Mouse (Mus musculus): ENCODE measurements at regions not wholly inside any gene's neighbourhood (a gene's known extent, or its start where the extent isn't known, plus 50 kb on each side); places are given as distances from the start of the nearest gene placed in this dataset.

DNA sequence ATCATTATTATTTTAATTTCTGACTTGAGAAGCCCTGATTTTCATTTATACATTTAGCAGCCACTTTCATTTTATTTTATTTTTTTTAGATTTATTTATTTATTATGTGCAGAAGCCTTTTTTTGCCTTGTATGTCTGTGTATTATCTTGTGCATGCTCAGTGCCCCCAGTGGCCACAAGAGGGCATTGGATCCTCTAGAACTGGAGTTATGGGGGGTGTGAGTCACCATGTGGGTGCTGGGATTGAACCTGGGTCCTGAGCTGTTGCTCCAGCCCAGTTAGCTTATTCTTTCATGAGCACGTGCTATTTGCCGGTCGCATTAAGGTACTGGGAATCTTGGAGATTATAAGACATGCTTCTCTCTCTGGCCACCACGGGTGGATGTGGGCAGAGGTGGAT lies 136.3 kb upstream of the Ubr2 start:
- 0 out of 2 replicates have a peak, but pooled peaks cover 3% of the 10 kb centered on the region for H3K4me1 ChIP-seq (ENCODE audit: control insufficient read depth, insufficient read depth, low read length)
- H3K36me3 ChIP-seq (ENCODE audit: control insufficient read depth, insufficient read depth, low read length), result no peaks in the 10 kb centered on the region
- H3K27me3 ChIP-seq (replicated peaks; ENCODE audit: control insufficient read depth, insufficient read depth, low read length), result no peaks in the 10 kb centered on the region
- no peak for DNase-seq
- no peak overlapping the region for H3K4me3 ChIP-seq (ENCODE audit: insufficient read depth, low read depth, low read length)
- 95% methylated on average over 4 of the region's 4 CpGs for WGBS
- H3K27ac ChIP-seq (ENCODE audit: insufficient read depth, low read depth, low read length), result no peak overlapping the region
- TF ChIP-seq CTCF (conservative IDR thresholded peaks at IDR 0.05; ENCODE audit: insufficient read depth, insufficient read length, low read depth, low read length) (peak; percentile 46), POLR2A (IDR thresholded peaks at IDR 0.05; ENCODE audit: low read depth, low read length) (no peak)

DNA sequence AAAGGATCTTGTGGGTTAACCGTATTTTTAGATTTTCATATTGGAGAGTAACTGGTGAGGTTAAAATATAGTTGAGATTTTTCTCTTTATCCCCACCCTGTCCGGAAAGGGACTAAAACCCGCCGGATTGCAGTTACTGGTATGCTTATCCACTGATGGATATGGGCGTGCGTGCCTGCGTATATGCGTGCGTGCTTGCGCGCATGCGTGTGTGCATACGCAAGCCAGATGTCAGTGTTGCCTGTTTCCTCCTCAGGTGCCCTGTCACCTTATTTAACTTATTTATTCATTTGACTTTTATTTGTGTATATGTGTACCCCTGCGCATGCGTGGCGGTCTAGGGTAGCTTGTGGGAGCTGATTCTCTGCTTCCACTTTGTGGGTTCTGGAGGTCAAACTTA lies 135.2 kb upstream of the Ubr2 start:
- no peak for DNase-seq
- Histone ChIP-seq H3K4me1 (ENCODE audit: control insufficient read depth, insufficient read depth, low read length) (0 out of 2 replicates have a peak, but pooled peaks cover 3% of the 10 kb centered on the region), H3K27me3 (replicated peaks; ENCODE audit: control insufficient read depth, insufficient read depth, low read length) (no peaks in the 10 kb centered on the region; the same call in 1 of the 2 replicates), H3K4me3 (ENCODE audit: insufficient read depth, low read depth, low read length) (no peak overlapping the region), H3K27ac (ENCODE audit: insufficient read depth, low read depth, low read length) (no peak overlapping the region), H3K36me3 (ENCODE audit: control insufficient read depth, insufficient read depth, low read length) (no peaks in the 10 kb centered on the region)
- TF ChIP-seq POLR2A (IDR thresholded peaks at IDR 0.05; ENCODE audit: low read depth, low read length) (no peak), CTCF (conservative IDR thresholded peaks at IDR 0.05; ENCODE audit: insufficient read depth, insufficient read length, low read depth, low read length) (no peak)
- WGBS, result 98% methylated on average over 16 of the region's 16 CpGs

DNA sequence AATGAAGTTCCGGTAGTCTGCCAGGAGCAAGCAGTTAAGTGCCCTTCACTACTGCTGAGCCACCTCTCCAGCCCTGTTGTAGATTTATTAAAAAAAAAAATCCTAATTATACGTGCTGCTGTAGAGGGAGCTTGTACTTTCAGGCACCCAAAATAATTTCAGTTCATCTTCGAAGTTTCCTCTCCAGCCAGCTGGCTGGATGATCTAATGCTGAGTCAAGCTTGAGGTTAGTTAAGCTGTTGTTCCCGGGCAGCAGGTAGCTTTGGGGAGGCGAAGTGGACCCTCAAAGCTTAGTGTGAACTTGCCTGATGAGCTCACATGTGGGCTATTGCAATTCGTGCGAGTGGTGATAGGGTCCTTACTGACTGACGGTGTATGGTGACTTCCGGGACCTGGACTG lies 134.6 kb upstream of the Ubr2 start:
- H3K27ac ChIP-seq (ENCODE audit: insufficient read depth, low read depth, low read length), result no peak overlapping the region
- 73% methylated on average over 9 of the region's 9 CpGs for WGBS
- TF ChIP-seq CTCF (conservative IDR thresholded peaks at IDR 0.05; ENCODE audit: insufficient read depth, insufficient read length, low read depth, low read length) (no peak), POLR2A (IDR thresholded peaks at IDR 0.05; ENCODE audit: low read depth, low read length) (no peak)
- no peaks in the 10 kb centered on the region; the same call in 1 of the 2 replicates for H3K27me3 ChIP-seq (replicated peaks; ENCODE audit: control insufficient read depth, insufficient read depth, low read length)
- H3K36me3 ChIP-seq (ENCODE audit: control insufficient read depth, insufficient read depth, low read length), result no peaks in the 10 kb centered on the region
- no peak for DNase-seq
- H3K4me3 ChIP-seq (ENCODE audit: insufficient read depth, low read depth, low read length), result no peak overlapping the region
- H3K4me1 ChIP-seq (ENCODE audit: control insufficient read depth, insufficient read depth, low read length), result 0 out of 2 replicates have a peak, but pooled peaks cover 3% of the 10 kb centered on the region

DNA sequence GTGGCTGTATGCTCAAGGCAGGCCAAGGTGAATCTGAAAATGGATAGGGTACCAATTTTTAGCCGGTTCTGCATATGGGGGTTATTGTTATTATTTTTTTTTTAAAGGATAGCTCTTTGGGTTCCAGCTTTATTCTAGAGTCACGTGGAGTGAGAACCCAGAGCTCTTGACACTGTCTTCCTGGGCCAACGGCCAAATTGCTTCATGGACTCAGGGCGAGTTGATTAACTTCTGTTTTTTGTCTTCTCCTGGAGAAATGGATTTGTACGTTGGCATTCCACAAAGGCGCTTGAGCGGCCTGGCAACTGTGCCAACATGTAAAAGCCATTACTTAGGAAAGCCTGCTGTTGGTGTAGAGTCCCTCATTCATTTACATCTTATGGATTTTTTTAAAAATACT lies 134.1 kb upstream of the Ubr2 start:
- H3K4me3 ChIP-seq (ENCODE audit: insufficient read depth, low read depth, low read length), result no peak overlapping the region
- 0 out of 2 replicates have a peak, but pooled peaks cover 3% of the 10 kb centered on the region for H3K4me1 ChIP-seq (ENCODE audit: control insufficient read depth, insufficient read depth, low read length)
- peak; percentile 59 for DNase-seq
- no peak for TF ChIP-seq POLR2A (IDR thresholded peaks at IDR 0.05; ENCODE audit: low read depth, low read length)
- TF ChIP-seq CTCF (conservative IDR thresholded peaks at IDR 0.05; ENCODE audit: insufficient read depth, insufficient read length, low read depth, low read length), result no peak
- WGBS, result 27% methylated on average over 7 of the region's 7 CpGs
- no peak overlapping the region for H3K27ac ChIP-seq (ENCODE audit: insufficient read depth, low read depth, low read length)
- H3K36me3 ChIP-seq (ENCODE audit: control insufficient read depth, insufficient read depth, low read length), result no peaks in the 10 kb centered on the region
- H3K27me3 ChIP-seq (replicated peaks; ENCODE audit: control insufficient read depth, insufficient read depth, low read length), result no peaks in the 10 kb centered on the region; the same call in 1 of the 2 replicates

DNA sequence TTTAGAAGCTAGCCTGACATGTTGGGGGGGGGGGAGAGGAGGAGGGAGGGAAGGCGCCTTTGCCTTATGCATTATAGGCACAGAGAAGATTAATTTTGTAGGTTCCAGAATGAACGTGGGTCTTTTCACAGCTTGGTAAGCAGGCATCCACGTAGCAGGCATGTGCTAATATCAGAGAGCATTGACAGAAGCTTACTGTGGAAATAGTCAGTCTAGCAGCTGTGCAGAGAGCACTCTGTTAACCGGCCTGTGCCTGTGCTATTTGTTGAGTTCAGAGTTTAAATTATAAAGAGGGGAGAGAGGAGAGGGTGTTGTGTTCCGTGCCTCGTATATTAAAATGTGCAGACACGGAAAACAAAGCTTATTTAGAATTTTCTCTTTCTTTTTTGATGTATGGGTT lies 133.5 kb upstream of the Ubr2 start:
- Histone ChIP-seq H3K4me3 (ENCODE audit: insufficient read depth, low read depth, low read length) (no peak overlapping the region), H3K27me3 (replicated peaks; ENCODE audit: control insufficient read depth, insufficient read depth, low read length) (no peaks in the 10 kb centered on the region; the same call in 1 of the 2 replicates), H3K27ac (ENCODE audit: insufficient read depth, low read depth, low read length) (no peak overlapping the region), H3K4me1 (ENCODE audit: control insufficient read depth, insufficient read depth, low read length) (0 out of 2 replicates have a peak, but pooled peaks cover 3% of the 10 kb centered on the region), H3K36me3 (ENCODE audit: control insufficient read depth, insufficient read depth, low read length) (no peaks in the 10 kb centered on the region)
- TF ChIP-seq CTCF (conservative IDR thresholded peaks at IDR 0.05; ENCODE audit: insufficient read depth, insufficient read length, low read depth, low read length) (no peak), POLR2A (IDR thresholded peaks at IDR 0.05; ENCODE audit: low read depth, low read length) (no peak)
- no peak for DNase-seq
- WGBS, result 48% methylated on average over 7 of the region's 7 CpGs

DNA sequence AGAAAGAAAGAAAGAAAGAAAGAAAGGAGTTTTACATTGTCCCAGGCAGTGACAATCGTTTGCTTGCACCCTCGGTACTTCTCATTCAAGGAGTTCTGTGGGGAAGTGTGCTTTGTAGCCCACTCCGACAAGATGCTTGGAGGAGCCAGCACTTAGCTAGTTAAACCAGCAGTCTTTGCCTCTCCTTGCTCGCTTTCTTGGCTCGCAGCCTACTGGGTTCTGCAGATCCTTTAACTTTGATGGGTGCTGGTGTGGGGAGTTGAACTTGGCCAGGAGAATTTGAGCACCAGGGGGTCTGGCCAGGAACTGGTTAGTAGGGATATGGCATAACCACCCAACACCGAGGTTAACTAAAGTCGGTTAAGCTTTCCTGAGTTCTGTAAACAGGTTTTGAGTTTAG lies 132.5 kb upstream of the Ubr2 start:
- TF ChIP-seq CTCF (conservative IDR thresholded peaks at IDR 0.05; ENCODE audit: insufficient read depth, insufficient read length, low read depth, low read length) (no peak), POLR2A (IDR thresholded peaks at IDR 0.05; ENCODE audit: low read depth, low read length) (no peak)
- no peak for DNase-seq
- 22% methylated on average over 7 of the region's 7 CpGs for WGBS
- Histone ChIP-seq H3K4me3 (ENCODE audit: insufficient read depth, low read depth, low read length) (no peak overlapping the region), H3K36me3 (ENCODE audit: control insufficient read depth, insufficient read depth, low read length) (no peaks in the 10 kb centered on the region), H3K27me3 (replicated peaks; ENCODE audit: control insufficient read depth, insufficient read depth, low read length) (no peaks in the 10 kb centered on the region; the same call in 1 of the 2 replicates), H3K27ac (ENCODE audit: insufficient read depth, low read depth, low read length) (no peak overlapping the region), H3K4me1 (ENCODE audit: control insufficient read depth, insufficient read depth, low read length) (0 out of 2 replicates have a peak, but pooled peaks cover 3% of the 10 kb centered on the region)

DNA sequence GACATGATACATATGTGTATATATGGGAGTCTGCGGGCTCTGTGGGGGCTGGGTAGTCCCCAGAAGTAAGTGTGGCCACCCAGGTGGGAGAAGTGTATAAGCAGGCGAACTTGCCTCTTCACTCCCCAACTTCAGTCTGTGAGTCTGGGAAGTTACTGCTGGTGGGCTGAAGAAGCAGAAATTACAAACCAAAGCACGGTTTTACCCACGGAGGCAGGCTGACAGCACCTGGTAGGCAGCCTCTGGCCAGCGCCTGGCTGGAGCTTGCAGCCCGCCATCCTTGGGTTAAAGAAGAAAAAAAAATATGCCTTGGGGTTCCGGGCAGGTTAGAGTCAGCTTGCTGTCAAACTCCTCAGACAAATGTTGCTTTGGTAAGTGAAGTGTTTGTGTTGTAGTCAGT lies 131.9 kb upstream of the Ubr2 start:
- H3K4me3 ChIP-seq (ENCODE audit: insufficient read depth, low read depth, low read length), result peak overlapping the region; percentile 62
- no peaks in the 10 kb centered on the region for H3K36me3 ChIP-seq (ENCODE audit: control insufficient read depth, insufficient read depth, low read length)
- 0 out of 2 replicates have a peak, but pooled peaks cover 3% of the 10 kb centered on the region for H3K4me1 ChIP-seq (ENCODE audit: control insufficient read depth, insufficient read depth, low read length)
- WGBS, result 8% methylated on average over 7 of the region's 7 CpGs
- TF ChIP-seq POLR2A (IDR thresholded peaks at IDR 0.05; ENCODE audit: low read depth, low read length) (no peak), CTCF (conservative IDR thresholded peaks at IDR 0.05; ENCODE audit: insufficient read depth, insufficient read length, low read depth, low read length) (no peak)
- no peak for DNase-seq
- H3K27ac ChIP-seq (ENCODE audit: insufficient read depth, low read depth, low read length), result 0 out of 2 replicates have a peak overlapping the region, but pooled peaks have one; percentile 27
- no peaks in the 10 kb centered on the region; the same call in 1 of the 2 replicates for H3K27me3 ChIP-seq (replicated peaks; ENCODE audit: control insufficient read depth, insufficient read depth, low read length)

Measured in kidney, adult 2 months (tissue).